In genomic region chr8:70698310-70699109, GRCm38 (mm10) we compare ENCODE assay signal across 7 mouse cellular contexts. TPM values are rescaled to one million over a fixed set of nuclear protein-coding genes. Genes with fewer than 3 reads are reported as not detected.
DNase-seq lines count a peak whose midpoint lies in the region; ATAC-seq lines count a peak whose summit lies in the region.

Jund (plus strand) TSS chr8:70698949.

- peak; percentile 100 for DNase-seq in adrenal gland, postnatal 10 days
- peak; percentile 99 for DNase-seq in embryonic facial prominence, embryonic 10.5 days (ENCODE audit: low spot score)
- DNase-seq in kidney, adult 11 months = peak; percentile 99
- peak; percentile 100 for DNase-seq in limb, embryonic 10.5 days (ENCODE audit: low spot score)
- peak; percentile 100 for DNase-seq in spleen, adult 12 weeks (ENCODE audit: low spot score)

- H3K9me3 ChIP-seq in embryonic facial prominence, embryonic 10.5 days = no peaks in the 10 kb centered on the region
- H3K9me3 ChIP-seq in limb, embryonic 10.5 days (replicated peaks) = no peaks in the 10 kb centered on the region
- H3K9me3 ChIP-seq in midbrain, embryonic 13.5 days = no peaks in the 10 kb centered on the region

- H3K4me2 ChIP-seq in midbrain, embryonic 13.5 days (replicated peaks) = peak within 1 kb of the TSS; percentile 81

- peaks cover 71% of the 10 kb centered on the region for H3K4me1 ChIP-seq in embryonic facial prominence, embryonic 10.5 days
- peaks cover 71% of the 10 kb centered on the region for H3K4me1 ChIP-seq in limb, embryonic 10.5 days
- peaks cover 59% of the 10 kb centered on the region for H3K4me1 ChIP-seq in midbrain, embryonic 13.5 days (replicated peaks)

- peak within 1 kb of the TSS; percentile 97 for H3K4me3 ChIP-seq in embryonic facial prominence, embryonic 10.5 days
- peak within 1 kb of the TSS; percentile 83 for H3K4me3 ChIP-seq in limb, embryonic 10.5 days
- peak within 1 kb of the TSS; percentile 98 for H3K4me3 ChIP-seq in midbrain, embryonic 13.5 days (replicated peaks)

- peak within 1 kb of the TSS; percentile 97 for H3K27ac ChIP-seq in embryonic facial prominence, embryonic 10.5 days (replicated peaks)
- peak within 1 kb of the TSS; percentile 97 for H3K27ac ChIP-seq in limb, embryonic 10.5 days
- peak within 1 kb of the TSS; percentile 100 for H3K27ac ChIP-seq in midbrain, embryonic 13.5 days

- WGBS in embryonic facial prominence, embryonic 10.5 days = under 1% methylated on average over 69 of the region's 69 CpGs
- WGBS in limb, embryonic 10.5 days = under 1% methylated on average over 67 of the region's 69 CpGs
- under 1% methylated on average over 66 of the region's 69 CpGs for WGBS in midbrain, embryonic 13.5 days

- ATAC-seq in granulocyte monocyte progenitor cell, adult 5-6 weeks (replicated peaks; ENCODE audit: poor library complexity, severe bottlenecking) = peak; percentile 54
- ATAC-seq in midbrain, embryonic 13.5 days = peak; percentile 83

- H3K27me3 ChIP-seq in embryonic facial prominence, embryonic 10.5 days (replicated peaks; ENCODE audit: low read depth, poor library complexity, severe bottlenecking) = peaks cover 10% of the 10 kb centered on the region
- H3K27me3 ChIP-seq in limb, embryonic 10.5 days (ENCODE audit: low read depth, poor library complexity, severe bottlenecking) = no peaks in the 10 kb centered on the region
- no peaks in the 10 kb centered on the region for H3K27me3 ChIP-seq in midbrain, embryonic 13.5 days

- peaks cover 24% of the 10 kb centered on the region for H3K36me3 ChIP-seq in embryonic facial prominence, embryonic 10.5 days (replicated peaks)
- H3K36me3 ChIP-seq in limb, embryonic 10.5 days = peaks cover 25% of the 10 kb centered on the region
- H3K36me3 ChIP-seq in midbrain, embryonic 13.5 days = peaks cover 10% of the 10 kb centered on the region

- peak within 1 kb of the TSS; percentile 100 for H3K9ac ChIP-seq in midbrain, embryonic 13.5 days (replicated peaks)

RNA-seq across cellular contexts. Expression of gene Jund, which starts in this region (rescaled TPM):
- total RNA-seq in adrenal gland, postnatal 10 days (2021) = 100 to 1,000 TPM; 149 to 185 TPM
- 58.7 and 61.7 TPM in 2 replicates for polyA plus RNA-seq in embryonic facial prominence, embryonic 10.5 days (2016; fragmentation: Nextera tagmentation; extraction: Ambion mirVana)
- total RNA-seq in granulocyte monocyte progenitor cell, adult 5-6 weeks (2014; fragmentation: Nextera tagmentation) = 7.7 and 12.3 TPM in 2 replicates
- 24.6 and 27.0 TPM in 2 replicates for total RNA-seq in granulocyte monocyte progenitor cell, adult 5-6 weeks (2017)
- polyA plus RNA-seq in limb, embryonic 10.5 days (2016; fragmentation: Nextera tagmentation; extraction: Ambion mirVana) = 69.0 and 80.6 TPM in 2 replicates
- 65.1 and 97.7 TPM in 2 replicates for polyA plus RNA-seq in midbrain, embryonic 13.5 days (2015; fragmentation: Nextera tagmentation; extraction: Ambion mirVana)

Comparison
In these comparisons a context has a peak if more than half of its experiments do, and no peak if none do; other contexts are left out.
1. Peak in every context shown above with its lines: DNase-seq, ATAC-seq, H3K4me3 ChIP-seq and H3K27ac ChIP-seq.
2. RNA of gene Jund (total RNA-seq): 149 to 185 TPM in adrenal gland, postnatal 10 days; 7.7 to 27.0 TPM in granulocyte monocyte progenitor cell, adult 5-6 weeks; every median in the first group is over 4 times any median in the second.